Mouse (Mus musculus) kidney, postnatal 0 days (tissue): Measurements from ENCODE around the gene Ryr1. TPM values are rescaled to one million over a fixed set of nuclear protein-coding genes. Genes with fewer than 3 reads are reported as not detected.
A peak's percentile ranks its signal among the peaks of the same experiment; 100 is the strongest.

ENCODE experiments used
- ATAC-seq: fragments of 200-750 bp; cut with Nextera tagmentation; replicated peaks from 2 replicates; pipeline ENCODE4 v1.8.0; 2017; ENCODE audit warnings: low read depth, moderate number of reproducible peaks, moderate TSS enrichment, moderate library complexity; ENCODE audit not compliant: low FRiP score
- DNase-seq: peaks from one replicate; pipeline ENCODE4 v3.0.0-alpha.2; 2016; ENCODE audit warnings: low spot score
- H3K27ac ChIP-seq: fragments of 300-500 bp; sonication (generic); 2 replicates; pipeline ENCODE4 v1.5.1; 2014; ENCODE audit warnings: mild to moderate bottlenecking
- H3K27me3 ChIP-seq: fragments of 300-500 bp; sonication (generic); 2 replicates; pipeline ENCODE4 v1.6.1; 2014; ENCODE audit warnings: low read length, mixed read lengths; ENCODE audit not compliant: insufficient read depth
- H3K36me3 ChIP-seq: fragments of 300-500 bp; sonication (generic); 2 replicates; pipeline ENCODE4 v1.6.1; 2014; ENCODE audit warnings: low read length, mixed read lengths; ENCODE audit not compliant: insufficient read depth
- H3K4me1 ChIP-seq: fragments of 300-500 bp; sonication (generic); replicated peaks from 2 replicates; pipeline ENCODE4 v1.6.1; 2014; ENCODE audit warnings: antibody characterized with exemption, low read length, mixed read lengths; ENCODE audit not compliant: insufficient read depth
- H3K4me2 ChIP-seq: fragments of 300-500 bp; sonication (generic); 2 replicates; pipeline ENCODE4 v1.6.1; 2014; ENCODE audit warnings: mild to moderate bottlenecking, low read length, moderate library complexity, mixed read lengths
- H3K4me3 ChIP-seq: fragments of 300-500 bp; sonication (generic); replicated peaks from 2 replicates; pipeline ENCODE4 v1.5.1; 2014; ENCODE audit warnings: low read depth, low read length
- H3K9ac ChIP-seq: fragments of 300-500 bp; sonication (generic); 2 replicates; pipeline ENCODE4 v1.6.1; 2014; ENCODE audit warnings: low read depth, low read length
- H3K9me3 ChIP-seq: fragments of 300-500 bp; sonication (generic); replicated peaks from 2 replicates; pipeline ENCODE4 v1.6.1; 2016; ENCODE audit warnings: low read length, inconsistent platforms, mixed read lengths
- CTCF ChIP-seq: IDR thresholded peaks from 2 replicates; pipeline ENCODE4 v1.5.1; 2016; ENCODE audit warnings: antibody characterized with exemption, low read depth, mild to moderate bottlenecking, moderate library complexity
- WGBS: fragments of 180-500 bp; shearing (Covaris S2); extraction: QIAGEN DNeasy Blood & Tissue Kit; methylation state at CpG from one replicate; pipeline ENCODE4 v1.1.7; 2014; 5-methylcytosine and 5-hydroxymethylcytosine counted together
- polyA plus RNA-seq: library from polyadenylated mRNA; unstranded; fragments of >200 nt; fragmentation: Nextera tagmentation; extraction: Ambion mirVana; gene quantifications from 2 replicates; pipeline ENCODE4 v1.2.1, GENCODE M21; 2015

Ryr1 gene
- polyA plus RNA-seq, 1 experiment from 2014 or later: 0.17 TPM

- H3K4me2 ChIP-seq: no peak overlapping the region
- no peak overlapping the region for H3K27ac ChIP-seq
- H3K27me3 ChIP-seq: no peaks in the 10 kb centered on the region
- no peaks in the 10 kb centered on the region for H3K4me1 ChIP-seq
- no peak for TF ChIP-seq CTCF
- peak; percentile 52; the same call in 1 of the 2 replicates for ATAC-seq
- no peak overlapping the region for H3K9ac ChIP-seq
- 56% methylated on average over 13 of the region's 14 CpGs for WGBS
- no peak for DNase-seq
- H3K9me3 ChIP-seq: no peaks in the 10 kb centered on the region
- no peaks in the 10 kb centered on the region for H3K36me3 ChIP-seq
- no peak overlapping the region for H3K4me3 ChIP-seq
These were observed 134.2 kb downstream of the Ryr1 start for GRCm38 (mm10) chr7:28990766-28991273.

GRCm38 (mm10) chr7:28985207-28985606 is 139.8 kb downstream of the Ryr1 start:
- Histone ChIP-seq H3K4me1 (peaks cover 6% of the 10 kb centered on the region), H3K9me3 (no peaks in the 10 kb centered on the region), H3K36me3 (no peaks in the 10 kb centered on the region), H3K4me2 (no peak overlapping the region), H3K4me3 (no peak overlapping the region), H3K27me3 (no peaks in the 10 kb centered on the region), H3K27ac (no peak overlapping the region), H3K9ac (no peak overlapping the region)
- DNase-seq (no peak), ATAC-seq (no peak)
- WGBS: 78% methylated on average over 7 of the region's 7 CpGs
- no peak for TF ChIP-seq CTCF

DNA sequence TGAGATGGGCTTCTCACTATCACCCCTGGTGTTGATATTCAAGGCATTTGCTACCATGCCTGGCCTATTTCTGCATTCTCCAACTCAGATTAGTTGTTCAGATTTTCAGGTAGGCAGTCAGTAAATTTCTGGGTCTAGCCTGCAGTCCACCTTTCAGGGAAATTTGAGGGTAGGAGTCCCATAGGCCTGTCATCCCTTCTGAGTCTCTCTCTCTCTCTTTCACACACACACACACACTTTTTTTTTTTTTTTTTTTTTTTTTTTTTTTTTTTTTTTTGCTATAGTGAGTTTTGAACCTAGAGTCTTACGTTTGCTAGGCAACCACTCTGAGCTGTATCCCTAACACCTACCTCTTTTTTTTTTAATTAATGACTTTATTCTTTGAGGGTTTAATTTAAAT is 140.5 kb downstream of the Ryr1 start:
- TF ChIP-seq CTCF: no peak
- H3K4me1 ChIP-seq: peaks cover 6% of the 10 kb centered on the region
- ATAC-seq: no peak
- no peaks in the 10 kb centered on the region for H3K9me3 ChIP-seq
- H3K27ac ChIP-seq: no peak overlapping the region
- no peaks in the 10 kb centered on the region for H3K27me3 ChIP-seq
- H3K4me2 ChIP-seq: no peak overlapping the region
- H3K9ac ChIP-seq: no peak overlapping the region
- 100% methylated on average over 1 of the region's 1 CpGs for WGBS
- no peak overlapping the region for H3K4me3 ChIP-seq
- no peak for DNase-seq
- H3K36me3 ChIP-seq: 0 out of 2 replicates have a peak, but pooled peaks cover under 1% of the 10 kb centered on the region

- no peak overlapping the region for H3K4me2 ChIP-seq
- DNase-seq: no peak
- no peaks in the 10 kb centered on the region for H3K9me3 ChIP-seq
- H3K36me3 ChIP-seq: peaks cover 6% of the 10 kb centered on the region
- peaks cover 6% of the 10 kb centered on the region for H3K4me1 ChIP-seq
- ATAC-seq: no peak
- H3K9ac ChIP-seq: no peak overlapping the region
- no peak for TF ChIP-seq CTCF
- no peak overlapping the region for H3K4me3 ChIP-seq
- H3K27me3 ChIP-seq: no peaks in the 10 kb centered on the region
- 87% methylated on average over 4 of the region's 4 CpGs for WGBS
- no peak overlapping the region for H3K27ac ChIP-seq
These were observed 141.1 kb downstream of the Ryr1 start for GRCm38 (mm10) chr7:28983849-28984248.

GRCm38 (mm10) chr7:28983141-28983564 is 141.8 kb downstream of the Ryr1 start:
- peak overlapping the region; percentile 95 for H3K27ac ChIP-seq

GRCm38 (mm10) chr7:28982274-28983013 is 142.5 kb downstream of the Ryr1 start:
- Histone ChIP-seq H3K4me2 (peak overlapping the region; percentile 84), H3K4me3 (peak overlapping the region; percentile 68), H3K9me3 (no peaks in the 10 kb centered on the region), H3K9ac (peak overlapping the region; percentile 65), H3K27ac (peak overlapping the region; percentile 95), H3K4me1 (peaks cover 6% of the 10 kb centered on the region), H3K36me3 (peaks cover 19% of the 10 kb centered on the region), H3K27me3 (no peaks in the 10 kb centered on the region)
- 8% methylated on average over 19 of the region's 19 CpGs for WGBS
- ATAC-seq (peak; percentile 59), DNase-seq (no peak)
- no peak for TF ChIP-seq CTCF

More at GRCm38 (mm10) chr7:28983141-28983564, 141.8 kb downstream of the Ryr1 start:
- Histone ChIP-seq H3K4me1 (peaks cover 6% of the 10 kb centered on the region), H3K4me2 (peak overlapping the region; percentile 84), H3K27me3 (no peaks in the 10 kb centered on the region), H3K36me3 (peaks cover 13% of the 10 kb centered on the region), H3K9ac (0 out of 2 replicates have a peak overlapping the region, but pooled peaks have one; percentile 65), H3K9me3 (no peaks in the 10 kb centered on the region), H3K4me3 (no peak overlapping the region)
- no peak for DNase-seq
- no peak for TF ChIP-seq CTCF
- 65% methylated on average over 11 of the region's 11 CpGs for WGBS
- ATAC-seq: no peak
